Mouse (Mus musculus): ENCODE data around the gene Eef1akmt1.

GRCm38 (mm10) chr14:57534961-57535360 lies 36.5 kb downstream of the Eef1akmt1 start:
- no peak for TF ChIP-seq CTCF (IDR thresholded peaks at IDR 0.05; ENCODE audit: insufficient read depth, low read depth, low read length)
- TF ChIP-seq POLR2A (IDR thresholded peaks at IDR 0.05; ENCODE audit: insufficient read depth, low read depth, low read length): no peak
